Mouse (Mus musculus) midbrain, embryonic 16.5 days (tissue): Measurements from ENCODE around the gene Sdr9c7. TPM values are rescaled to one million over a fixed set of nuclear protein-coding genes. Genes with fewer than 3 reads are reported as not detected.
"Not testable (repeated sequence)": the region's sequence is repeated elsewhere in the genome, so short reads cannot be mapped to it uniquely, and the experiment has no call there.

ENCODE experiments used
- ATAC-seq: fragments of 200-750 bp; cut with Nextera tagmentation; 2 replicates; pipeline ENCODE4 v1.8.0; 2017; ENCODE audit warnings: moderate TSS enrichment
- H3K27ac ChIP-seq: fragments of 300-500 bp; sonication (generic); 2 replicates; pipeline ENCODE4 v1.5.1; 2014; ENCODE audit warnings: mild to moderate bottlenecking, low read length, mixed read lengths
- H3K27me3 ChIP-seq: fragments of 300-500 bp; sonication (generic); 2 replicates; pipeline ENCODE4 v1.6.1; 2014; ENCODE audit warnings: low read depth, low read length, mixed read lengths; ENCODE audit not compliant: control insufficient read depth, insufficient read depth
- H3K36me3 ChIP-seq: fragments of 300-500 bp; sonication (generic); 2 replicates; pipeline ENCODE4 v1.6.1; 2014; ENCODE audit warnings: mild to moderate bottlenecking, low read length, moderate library complexity, mixed read lengths; ENCODE audit not compliant: control insufficient read depth, insufficient read depth
- H3K4me1 ChIP-seq: fragments of 300-500 bp; sonication (generic); 2 replicates; pipeline ENCODE4 v1.6.1; 2014; ENCODE audit warnings: mild to moderate bottlenecking, low read length, mixed read lengths; ENCODE audit not compliant: control insufficient read depth, insufficient read depth
- H3K4me2 ChIP-seq: fragments of 300-500 bp; sonication (generic); 2 replicates; pipeline ENCODE4 v1.6.1; 2014; ENCODE audit warnings: mild to moderate bottlenecking, low read length, mixed read lengths
- H3K4me3 ChIP-seq: fragments of 300-500 bp; sonication (generic); 2 replicates; pipeline ENCODE4 v1.5.1; 2014; ENCODE audit warnings: low read depth, mild to moderate bottlenecking, low read length, moderate library complexity, mixed read lengths
- H3K9ac ChIP-seq: fragments of 300-500 bp; sonication (generic); 2 replicates; pipeline ENCODE4 v1.6.1; 2014; ENCODE audit warnings: low read depth, low read length, mixed read lengths
- H3K9me3 ChIP-seq: fragments of 300-500 bp; sonication (generic); replicated peaks from 2 replicates; pipeline ENCODE4 v1.6.1; 2014; ENCODE audit warnings: mild to moderate bottlenecking, low read length, mixed read lengths; ENCODE audit not compliant: control insufficient read depth, poor library complexity, severe bottlenecking
- WGBS: fragments of 180-500 bp; shearing (Covaris S2); extraction: QIAGEN DNeasy Blood & Tissue Kit; methylation state at CpG from one replicate; pipeline ENCODE4 v1.1.7; 2014; 5-methylcytosine and 5-hydroxymethylcytosine counted together
- polyA plus RNA-seq: library from polyadenylated mRNA; unstranded; fragments of >200 nt; fragmentation: Nextera tagmentation; extraction: Ambion mirVana; gene quantifications from 2 replicates; pipeline ENCODE4 v1.2.1, GENCODE M21; 2015

Sdr9c7 gene
- polyA plus RNA-seq, 1 experiment from 2014 or later = not detected

GRCm38 (mm10) chr10:127923024-127923423 is 24.7 kb downstream of the Sdr9c7 start:
- no peaks in the 10 kb centered on the region for H3K27me3 ChIP-seq
- no peaks in the 10 kb centered on the region for H3K36me3 ChIP-seq
- H3K9ac ChIP-seq = no peak overlapping the region
- H3K4me1 ChIP-seq = no peaks in the 10 kb centered on the region
- no peak overlapping the region for H3K27ac ChIP-seq
- ATAC-seq = no peak
- H3K4me3 ChIP-seq = no peak overlapping the region
- H3K9me3 ChIP-seq = no peaks in the 10 kb centered on the region
- no peak overlapping the region for H3K4me2 ChIP-seq
- 86% methylated on average over 8 of the region's 8 CpGs for WGBS

- ATAC-seq = no peak
- no peak overlapping the region for H3K27ac ChIP-seq
- no peaks in the 10 kb centered on the region for H3K4me1 ChIP-seq
- no peaks in the 10 kb centered on the region; the same call in 1 of the 2 replicates for H3K9me3 ChIP-seq
- WGBS = 70% methylated on average over 7 of the region's 7 CpGs
- H3K27me3 ChIP-seq = no peaks in the 10 kb centered on the region
- H3K4me2 ChIP-seq = no peak overlapping the region
- H3K4me3 ChIP-seq = no peak overlapping the region
- no peak overlapping the region for H3K9ac ChIP-seq
- H3K36me3 ChIP-seq = no peaks in the 10 kb centered on the region
These were observed 26.5 kb downstream of the Sdr9c7 start for GRCm38 (mm10) chr10:127924597-127925378.

GRCm38 (mm10) chr10:127927737-127928136 is 29.4 kb downstream of the Sdr9c7 start:
- Histone ChIP-seq H3K4me2 (no peak overlapping the region), H3K9ac (no peak overlapping the region), H3K4me3 (no peak overlapping the region), H3K36me3 (no peaks in the 10 kb centered on the region), H3K27ac (no peak overlapping the region), H3K9me3 (no peaks in the 10 kb centered on the region; the same call in 1 of the 2 replicates), H3K27me3 (no peaks in the 10 kb centered on the region), H3K4me1 (no peaks in the 10 kb centered on the region)
- 65% methylated on average over 2 of the region's 2 CpGs for WGBS
- no peak for ATAC-seq

DNA sequence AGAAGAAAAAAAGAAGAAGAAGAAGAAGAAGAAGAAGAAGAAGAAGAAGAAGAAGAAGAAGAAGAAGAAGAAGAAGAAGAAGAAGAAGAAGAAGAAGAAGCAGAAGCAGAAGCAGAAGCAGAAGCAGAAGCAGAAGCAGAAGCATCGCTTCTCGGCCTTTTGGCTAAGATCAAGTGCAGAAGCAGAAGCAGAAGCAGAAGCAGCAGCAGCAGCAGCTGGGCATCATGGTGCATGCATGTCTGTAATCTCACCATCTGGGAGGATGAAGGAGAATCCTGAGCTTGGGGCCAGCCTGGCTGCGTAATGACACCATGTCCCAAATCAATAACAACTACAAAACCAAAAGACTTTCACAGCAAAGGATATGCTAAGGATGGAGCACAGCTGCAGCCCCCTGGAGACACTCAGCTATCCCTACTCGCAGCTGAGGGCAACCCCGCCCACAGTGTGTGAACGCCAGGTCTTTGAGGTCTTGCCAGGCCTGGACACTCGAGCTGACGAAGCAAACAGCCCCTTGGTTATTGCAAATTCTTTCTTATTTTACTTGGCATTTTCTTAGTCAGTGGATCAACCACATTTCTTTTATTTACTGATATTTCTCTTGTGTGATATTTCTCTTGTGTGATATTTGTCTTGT is 34.1 kb downstream of the Sdr9c7 start:
- Histone ChIP-seq H3K27ac (no peak overlapping the region), H3K9me3 (no peaks in the 10 kb centered on the region; the same call in 1 of the 2 replicates), H3K4me3 (no peak overlapping the region), H3K4me1 (no peaks in the 10 kb centered on the region), H3K4me2 (no peak overlapping the region), H3K36me3 (no peaks in the 10 kb centered on the region), H3K27me3 (no peaks in the 10 kb centered on the region), H3K9ac (no peak overlapping the region)
- WGBS = 70% methylated on average over 8 of the region's 8 CpGs
- no peak for ATAC-seq

- H3K9me3 ChIP-seq = no peaks in the 10 kb centered on the region
These were observed 38.0 kb downstream of the Sdr9c7 start for GRCm38 (mm10) chr10:127936271-127936670.

DNA sequence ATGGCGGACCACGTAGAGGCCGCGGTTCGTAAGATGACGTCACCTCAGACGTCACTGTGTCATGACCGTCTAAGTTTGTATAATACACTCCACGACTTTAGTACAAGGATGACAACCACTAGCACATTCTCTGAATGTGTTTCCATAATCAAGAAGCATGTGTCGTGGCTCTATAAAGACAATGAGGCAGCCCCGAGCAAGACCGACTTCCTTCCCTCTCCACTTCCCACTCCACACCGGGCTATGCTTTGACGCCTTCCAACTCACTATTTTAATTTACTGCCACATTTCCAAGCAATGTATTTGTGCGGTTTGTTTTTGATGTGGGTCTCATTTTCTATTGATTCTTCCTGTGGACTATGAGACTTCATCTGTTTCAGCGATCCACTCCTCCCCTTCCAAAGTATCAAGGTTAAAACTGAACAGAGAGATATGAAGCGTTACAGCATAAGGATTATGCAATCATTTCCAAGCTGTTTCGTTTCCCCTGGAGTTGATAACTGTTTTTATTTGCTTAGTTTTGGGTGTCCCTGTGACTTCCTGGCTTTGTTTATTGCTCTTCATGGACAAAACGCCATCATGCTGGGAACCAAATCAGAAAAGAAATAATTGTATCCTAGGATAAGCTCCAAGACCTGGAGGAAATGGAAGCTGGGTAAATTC is 38.6 kb downstream of the Sdr9c7 start:
- H3K36me3 ChIP-seq = no peaks in the 10 kb centered on the region
- no peak overlapping the region for H3K4me2 ChIP-seq
- H3K9me3 ChIP-seq = no peaks in the 10 kb centered on the region
- H3K27me3 ChIP-seq = no peaks in the 10 kb centered on the region
- H3K9ac ChIP-seq = no peak overlapping the region
- no peak for ATAC-seq
- H3K4me3 ChIP-seq = no peak overlapping the region
- H3K27ac ChIP-seq = no peak overlapping the region
- no peaks in the 10 kb centered on the region for H3K4me1 ChIP-seq
- 85% methylated on average over 19 of the region's 19 CpGs for WGBS

More at GRCm38 (mm10) chr10:127936271-127936670, 38.0 kb downstream of the Sdr9c7 start:
- no peaks in the 10 kb centered on the region for H3K4me1 ChIP-seq
- no peak overlapping the region for H3K4me3 ChIP-seq
- H3K36me3 ChIP-seq = no peaks in the 10 kb centered on the region
- no peak overlapping the region for H3K27ac ChIP-seq
- H3K4me2 ChIP-seq = no peak overlapping the region
- H3K9ac ChIP-seq = no peak overlapping the region
- ATAC-seq = no peak
- H3K27me3 ChIP-seq = no peaks in the 10 kb centered on the region
- 73% methylated on average over 8 of the region's 8 CpGs for whole genome bisulfite sequencing

- no peaks in the 10 kb centered on the region for H3K27me3 ChIP-seq
- no peaks in the 10 kb centered on the region for H3K9me3 ChIP-seq
- H3K9ac ChIP-seq = no peak overlapping the region
- H3K36me3 ChIP-seq = no peaks in the 10 kb centered on the region
- WGBS = 0% methylated on average over 2 of the region's 2 CpGs
- no peaks in the 10 kb centered on the region for H3K4me1 ChIP-seq
- H3K27ac ChIP-seq = no peak overlapping the region
- no peak overlapping the region for H3K4me3 ChIP-seq
- ATAC-seq = no peak
- no peak overlapping the region for H3K4me2 ChIP-seq
These were observed 39.2 kb downstream of the Sdr9c7 start for GRCm38 (mm10) chr10:127937428-127938010.

DNA sequence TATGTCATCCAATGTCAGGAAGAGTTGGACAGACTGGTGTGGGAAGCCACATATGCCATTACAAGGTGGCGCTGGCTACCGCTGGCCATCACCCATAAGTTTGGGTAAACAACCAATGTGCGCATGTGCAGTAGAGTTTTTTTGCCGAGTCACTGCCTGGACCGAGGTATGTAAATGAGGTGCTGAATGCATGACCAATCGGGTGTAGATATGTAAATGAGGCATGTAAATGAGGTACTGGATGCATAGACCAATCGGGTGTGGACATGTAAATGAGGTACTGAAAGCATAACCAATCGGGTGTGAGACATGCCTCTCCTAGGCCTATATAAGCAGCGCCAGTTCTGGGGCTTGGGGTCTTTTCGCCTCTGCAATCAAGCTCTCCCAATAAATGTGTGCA is 41.3 kb downstream of the Sdr9c7 start:
- ATAC-seq, H3K27me3 ChIP-seq, H3K4me1 ChIP-seq, H3K9me3 ChIP-seq, H3K9ac ChIP-seq, H3K4me3 ChIP-seq, H3K36me3 ChIP-seq, H3K27ac ChIP-seq, H3K4me2 ChIP-seq: not testable (repeated sequence)
- WGBS = 97% methylated on average over 10 of the region's 10 CpGs
